Mouse (Mus musculus) erythroblast, embryonic 14.5 days (primary cell): ENCODE results near the gene Slc8b1. TPM values are rescaled to one million over a fixed set of nuclear protein-coding genes. Genes with fewer than 3 reads are reported as not detected.

Experiments
- H3K27me3 ChIP-seq: 2 replicates; pipeline ENCODE4 v1.6.1; 2012; ENCODE audit warnings: inconsistent platforms; ENCODE audit not compliant: control insufficient read depth
- H3K36me3 ChIP-seq: 2 replicates; pipeline ENCODE4 v1.6.1; 2012; ENCODE audit warnings: mild to moderate bottlenecking, inconsistent platforms; ENCODE audit not compliant: control insufficient read depth
- H3K4me1 ChIP-seq: 2 replicates; pipeline ENCODE4 v1.6.1; 2012; ENCODE audit warnings: inconsistent platforms; ENCODE audit not compliant: control insufficient read depth
- H3K4me3 ChIP-seq: replicated peaks from 2 replicates; pipeline ENCODE3; 2012; ENCODE audit warnings: moderate library complexity, mild to moderate bottlenecking, inconsistent platforms
- H3K9me3 ChIP-seq: 2 replicates; pipeline ENCODE4 v1.6.1; 2012; ENCODE audit warnings: low read length, inconsistent platforms, mixed read lengths; ENCODE audit not compliant: control insufficient read depth
- GATA1 ChIP-seq: IDR thresholded peaks from 2 replicates; pipeline ENCODE4 v1.6.1; 2012; ENCODE audit warnings: low read length, inconsistent platforms, mixed read lengths
- TAL1 ChIP-seq: IDR thresholded peaks from 3 replicates; pipeline ENCODE4 v1.6.1; 2012; ENCODE audit warnings: low read length, inconsistent platforms, mixed read lengths
- polyA plus RNA-seq: library from polyadenylated mRNA; stranded (reverse); fragments of >175 nt; gene quantifications from 2 replicates; pipeline ENCODE4 v1.2.3, GENCODE M21; 2012

The Slc8b1 gene
- polyA plus RNA-seq, 1 experiment = 0.02 TPM

- H3K4me3 ChIP-seq = no peak overlapping the region
- H3K36me3 ChIP-seq = peaks cover 92% of the 10 kb centered on the region
- no peaks in the 10 kb centered on the region for H3K9me3 ChIP-seq
- H3K27me3 ChIP-seq = no peaks in the 10 kb centered on the region
- no peak for TF ChIP-seq GATA1
- TF ChIP-seq TAL1 = no peak
- H3K4me1 ChIP-seq = peaks cover 51% of the 10 kb centered on the region
These were observed 55.8 kb downstream of the Slc8b1 start for GRCm38 (mm10) chr5:120566681-120567252.

GRCm38 (mm10) chr5:120567253-120567701, 56.3 kb downstream of the Slc8b1 start:
- H3K4me3 ChIP-seq = no peak overlapping the region
- no peaks in the 10 kb centered on the region for H3K27me3 ChIP-seq
- peaks cover 91% of the 10 kb centered on the region for H3K36me3 ChIP-seq
- H3K9me3 ChIP-seq = no peaks in the 10 kb centered on the region
- no peak for TF ChIP-seq TAL1
- no peak for TF ChIP-seq GATA1
- peaks cover 47% of the 10 kb centered on the region for H3K4me1 ChIP-seq

- TF ChIP-seq TAL1 (no peak), GATA1 (no peak)
- Histone ChIP-seq H3K4me3 (no peak overlapping the region), H3K4me1 (peaks cover 48% of the 10 kb centered on the region), H3K36me3 (peaks cover 94% of the 10 kb centered on the region), H3K9me3 (no peaks in the 10 kb centered on the region), H3K27me3 (no peaks in the 10 kb centered on the region)
These were observed 56.8 kb downstream of the Slc8b1 start for GRCm38 (mm10) chr5:120567761-120568211.

- Histone ChIP-seq H3K9me3 (no peaks in the 10 kb centered on the region), H3K4me1 (peaks cover 49% of the 10 kb centered on the region), H3K4me3 (no peak overlapping the region), H3K27me3 (no peaks in the 10 kb centered on the region), H3K36me3 (peaks cover 94% of the 10 kb centered on the region)
- TF ChIP-seq GATA1 (no peak), TAL1 (no peak)
These were observed 57.4 kb downstream of the Slc8b1 start for GRCm38 (mm10) chr5:120568336-120568768.

- no peak overlapping the region for H3K4me3 ChIP-seq
- no peak for TF ChIP-seq GATA1
- no peak for TF ChIP-seq TAL1
- no peaks in the 10 kb centered on the region for H3K9me3 ChIP-seq
- no peaks in the 10 kb centered on the region for H3K27me3 ChIP-seq
- peaks cover 50% of the 10 kb centered on the region for H3K4me1 ChIP-seq
- H3K36me3 ChIP-seq = peaks cover 95% of the 10 kb centered on the region
These were observed 58.0 kb downstream of the Slc8b1 start for GRCm38 (mm10) chr5:120568964-120569363.

- peaks cover 96% of the 10 kb centered on the region for H3K36me3 ChIP-seq
- peaks cover 55% of the 10 kb centered on the region for H3K4me1 ChIP-seq
- no peaks in the 10 kb centered on the region for H3K27me3 ChIP-seq
- H3K9me3 ChIP-seq = no peaks in the 10 kb centered on the region
- TF ChIP-seq GATA1 (no peak), TAL1 (no peak)
- no peak overlapping the region for H3K4me3 ChIP-seq
These were observed 58.8 kb downstream of the Slc8b1 start for GRCm38 (mm10) chr5:120569791-120570190.

- peaks cover 59% of the 10 kb centered on the region for H3K4me1 ChIP-seq
- H3K9me3 ChIP-seq = no peaks in the 10 kb centered on the region
- no peak for TF ChIP-seq TAL1
- TF ChIP-seq GATA1 = no peak
- no peaks in the 10 kb centered on the region for H3K27me3 ChIP-seq
- no peak overlapping the region for H3K4me3 ChIP-seq
- peaks cover 96% of the 10 kb centered on the region for H3K36me3 ChIP-seq
These were observed 59.4 kb downstream of the Slc8b1 start for GRCm38 (mm10) chr5:120570289-120570897.

GRCm38 (mm10) chr5:120571056-120571740, 60.2 kb downstream of the Slc8b1 start:
- TF ChIP-seq TAL1 (no peak), GATA1 (no peak)
- Histone ChIP-seq H3K36me3 (peaks cover 92% of the 10 kb centered on the region), H3K4me1 (peaks cover 58% of the 10 kb centered on the region)

GRCm38 (mm10) chr5:120574469-120575063, 63.6 kb downstream of the Slc8b1 start:
- no peaks in the 10 kb centered on the region for H3K9me3 ChIP-seq
- TF ChIP-seq TAL1 = no peak
- TF ChIP-seq GATA1 = no peak
- no peak overlapping the region for H3K4me3 ChIP-seq
- peaks cover 78% of the 10 kb centered on the region for H3K4me1 ChIP-seq
- H3K27me3 ChIP-seq = no peaks in the 10 kb centered on the region
- peaks cover 90% of the 10 kb centered on the region for H3K36me3 ChIP-seq

More at GRCm38 (mm10) chr5:120571056-120571740, 60.2 kb downstream of the Slc8b1 start:
- Histone ChIP-seq H3K27me3 (no peaks in the 10 kb centered on the region), H3K4me3 (no peak overlapping the region), H3K9me3 (no peaks in the 10 kb centered on the region)
